Mouse (Mus musculus) hindbrain, embryonic 16.5 days (tissue): ENCODE data around the gene Psmc5. TPM values are rescaled to one million over a fixed set of nuclear protein-coding genes. Genes with fewer than 3 reads are reported as not detected.

Experiments used
- ATAC-seq: fragments of 200-750 bp; cut with Nextera tagmentation; 2 replicates; pipeline ENCODE4 v1.8.0; 2017; ENCODE audit warnings: moderate TSS enrichment, moderate library complexity
- H3K27ac ChIP-seq: fragments of 300-500 bp; sonication (generic); 2 replicates; pipeline ENCODE4 v1.5.1; 2014; ENCODE audit warnings: low read depth, mild to moderate bottlenecking, control low read depth, low read length, moderate library complexity
- H3K27me3 ChIP-seq: fragments of 300-500 bp; sonication (generic); replicated peaks from 2 replicates; pipeline ENCODE4 v1.6.1; 2014; ENCODE audit warnings: low read length; ENCODE audit not compliant: control insufficient read depth, insufficient read depth
- H3K36me3 ChIP-seq: fragments of 300-500 bp; sonication (generic); 2 replicates; pipeline ENCODE4 v1.6.1; 2014; ENCODE audit warnings: mild to moderate bottlenecking, low read length, moderate library complexity, mixed read lengths; ENCODE audit not compliant: control insufficient read depth, insufficient read depth
- H3K4me1 ChIP-seq: fragments of 300-500 bp; sonication (generic); 2 replicates; pipeline ENCODE4 v1.6.1; 2014; ENCODE audit warnings: low read depth, low read length; ENCODE audit not compliant: control insufficient read depth, insufficient read depth
- H3K4me2 ChIP-seq: fragments of 300-500 bp; sonication (generic); 2 replicates; pipeline ENCODE4 v1.6.1; 2014; ENCODE audit warnings: mild to moderate bottlenecking, low read length, control low read depth, moderate library complexity
- H3K4me3 ChIP-seq: fragments of 300-500 bp; sonication (generic); 2 replicates; pipeline ENCODE4 v1.5.1; 2014; ENCODE audit warnings: mild to moderate bottlenecking, low read length, control low read depth, moderate library complexity
- H3K9ac ChIP-seq: fragments of 300-500 bp; sonication (generic); 2 replicates; pipeline ENCODE4 v1.6.1; 2014; ENCODE audit warnings: low read depth, mild to moderate bottlenecking, control low read depth, low read length, moderate library complexity
- H3K9me3 ChIP-seq: fragments of 300-500 bp; sonication (generic); 2 replicates; pipeline ENCODE4 v1.6.1; 2014; ENCODE audit warnings: mild to moderate bottlenecking, low read length, moderate library complexity; ENCODE audit not compliant: control insufficient read depth
- WGBS: fragments of 180-500 bp; shearing (Covaris S2); extraction: QIAGEN DNeasy Blood & Tissue Kit; methylation state at CpG from one replicate; pipeline ENCODE4 v1.1.7; 2014; 5-methylcytosine and 5-hydroxymethylcytosine counted together
- polyA plus RNA-seq: library from polyadenylated mRNA; unstranded; fragments of >200 nt; fragmentation: Nextera tagmentation; extraction: Ambion mirVana; gene quantifications from 2 replicates; pipeline ENCODE4 v1.2.1, GENCODE M21; 2015

Psmc5 gene
- polyA plus RNA-seq, 1 experiment from 2014 or later, result 330 TPM

DNA sequence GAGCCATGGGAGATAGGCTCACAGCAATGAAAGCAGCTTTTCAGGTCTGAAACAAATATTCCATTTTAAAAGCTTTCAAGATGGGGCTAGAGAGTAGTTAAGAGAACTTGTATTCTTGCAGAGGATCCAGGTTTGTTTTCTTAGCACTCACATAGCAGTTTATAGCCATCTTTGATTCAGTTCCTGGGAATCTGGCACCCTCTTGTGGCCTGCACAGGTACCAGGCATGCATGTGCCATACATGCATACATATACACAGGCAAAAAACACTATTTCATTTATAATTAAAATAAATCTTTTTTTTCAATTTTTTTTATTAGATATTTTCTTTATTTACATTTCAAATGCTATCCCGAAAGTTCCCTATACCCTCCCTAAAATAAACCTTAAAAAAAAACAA is 9.1 kb upstream of the Psmc5 start:
- Histone ChIP-seq H3K4me3 (no peak overlapping the region), H3K4me1 (no peaks in the 10 kb centered on the region), H3K9me3 (no peaks in the 10 kb centered on the region), H3K27ac (no peak overlapping the region), H3K9ac (no peak overlapping the region), H3K36me3 (peaks cover 81% of the 10 kb centered on the region), H3K27me3 (no peaks in the 10 kb centered on the region), H3K4me2 (no peak overlapping the region)
- ATAC-seq, result no peak
- 96% methylated on average over 1 of the region's 1 CpGs for WGBS

DNA sequence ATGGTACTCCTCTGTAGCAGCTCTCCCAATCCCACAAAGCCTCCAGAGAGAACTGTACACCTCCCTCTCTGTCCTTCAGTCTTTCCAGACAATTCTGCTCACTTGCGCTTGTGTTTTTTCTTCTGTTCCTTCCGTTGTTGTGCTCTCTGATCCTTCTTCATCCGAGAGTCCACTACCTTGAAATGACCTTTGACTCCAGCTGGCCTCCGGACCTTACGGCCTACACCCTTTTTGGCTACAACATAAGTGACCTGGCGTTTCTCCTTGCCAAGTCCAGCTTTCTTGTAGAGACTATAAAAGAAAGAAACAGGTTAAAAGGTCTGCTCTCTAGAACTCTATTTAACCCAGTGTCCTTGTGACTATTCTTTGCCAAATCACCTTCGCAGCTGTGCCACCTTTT is 6.6 kb upstream of the Psmc5 start:
- Histone ChIP-seq H3K27me3 (no peaks in the 10 kb centered on the region), H3K9ac (no peak overlapping the region), H3K9me3 (no peaks in the 10 kb centered on the region), H3K4me3 (no peak overlapping the region), H3K36me3 (peaks cover 67% of the 10 kb centered on the region), H3K4me1 (no peaks in the 10 kb centered on the region; the same call in 1 of the 2 replicates), H3K4me2 (no peak overlapping the region), H3K27ac (no peak overlapping the region)
- 92% methylated on average over 7 of the region's 7 CpGs for WGBS
- ATAC-seq, result no peak

DNA sequence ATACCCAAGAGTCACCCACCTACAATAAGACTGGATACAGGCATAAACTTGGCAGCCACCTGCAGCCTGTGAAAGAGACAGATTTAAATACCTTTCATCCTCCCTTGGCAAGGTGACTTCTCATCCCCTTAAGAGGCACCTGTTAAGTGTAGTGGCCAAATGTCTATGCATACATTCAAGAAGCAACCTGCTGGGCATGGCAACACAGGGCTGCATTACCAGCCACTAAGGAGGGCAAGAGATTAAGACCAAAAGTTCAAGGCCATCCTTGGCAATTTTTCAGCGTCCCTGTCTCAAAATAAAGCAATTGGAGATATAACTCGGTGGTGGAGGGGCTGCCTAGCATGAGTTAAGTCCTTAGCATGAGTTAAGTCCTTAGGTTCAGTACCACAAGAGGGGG is 1.2 kb upstream of the Psmc5 start:
- no peak for ATAC-seq
- WGBS, result 22% methylated on average over 2 of the region's 2 CpGs
- peak overlapping the region; percentile 79 for H3K4me3 ChIP-seq
- peaks cover 28% of the 10 kb centered on the region for H3K36me3 ChIP-seq
- H3K9me3 ChIP-seq, result no peaks in the 10 kb centered on the region
- no peak overlapping the region for H3K27ac ChIP-seq
- peaks cover 21% of the 10 kb centered on the region for H3K4me1 ChIP-seq
- H3K4me2 ChIP-seq, result peak overlapping the region; percentile 86
- no peaks in the 10 kb centered on the region for H3K27me3 ChIP-seq
- peak overlapping the region; percentile 60 for H3K9ac ChIP-seq

DNA sequence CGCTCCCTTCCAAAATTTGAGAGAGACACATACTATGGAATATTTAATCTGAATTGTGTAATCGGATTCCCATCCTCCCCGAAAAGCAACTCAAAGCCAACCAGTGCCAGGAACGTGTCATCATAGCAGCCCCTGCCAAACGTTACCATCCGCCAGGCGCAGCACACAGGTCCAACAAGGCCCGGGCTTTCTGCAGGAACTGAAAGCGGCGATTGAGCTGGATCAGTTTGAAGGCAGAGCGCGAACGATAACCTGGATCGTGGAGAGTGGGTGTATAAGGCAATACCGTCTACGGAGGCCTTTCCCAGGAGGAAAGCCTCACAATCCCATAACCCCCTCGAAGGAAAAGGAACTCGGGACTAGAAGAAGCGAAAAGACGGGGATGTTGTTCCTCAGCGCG is 780 bp upstream of the Psmc5 start:
- peak overlapping the region; percentile 85 for H3K27ac ChIP-seq
- ATAC-seq, result no peak
- no peaks in the 10 kb centered on the region for H3K27me3 ChIP-seq
- H3K9ac ChIP-seq, result peak overlapping the region; percentile 60
- H3K4me1 ChIP-seq, result peaks cover 21% of the 10 kb centered on the region
- peak overlapping the region; percentile 79 for H3K4me3 ChIP-seq
- peaks cover 24% of the 10 kb centered on the region for H3K36me3 ChIP-seq
- H3K9me3 ChIP-seq, result no peaks in the 10 kb centered on the region
- WGBS, result 3% methylated on average over 22 of the region's 22 CpGs
- H3K4me2 ChIP-seq, result peak overlapping the region; percentile 86

DNA sequence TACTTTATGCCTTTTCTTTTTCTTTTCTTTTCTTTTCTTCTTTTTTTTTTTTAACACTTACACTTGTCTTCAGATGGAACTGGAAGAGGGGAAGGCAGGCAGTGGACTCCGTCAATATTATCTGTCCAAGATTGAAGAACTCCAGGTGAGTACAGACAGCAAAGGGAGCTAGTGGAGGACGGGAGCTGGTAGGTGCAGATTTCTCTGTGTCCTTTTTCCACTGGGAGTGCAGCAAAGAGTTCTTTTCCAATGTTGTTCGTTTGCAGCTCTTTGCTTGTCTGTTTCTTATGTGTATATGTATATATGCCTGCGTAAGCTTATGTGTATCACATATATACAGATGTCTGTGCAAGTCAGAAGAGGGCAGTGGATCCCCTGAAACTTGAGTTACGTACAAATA is 821 bp downstream of the Psmc5 start:
- H3K36me3 ChIP-seq, result peaks cover 12% of the 10 kb centered on the region
- peaks cover 21% of the 10 kb centered on the region for H3K4me1 ChIP-seq
- no peaks in the 10 kb centered on the region for H3K9me3 ChIP-seq
- peak overlapping the region; percentile 79 for H3K4me3 ChIP-seq
- peak overlapping the region; percentile 90 for H3K9ac ChIP-seq
- H3K27me3 ChIP-seq, result no peaks in the 10 kb centered on the region
- no peak for ATAC-seq
- H3K4me2 ChIP-seq, result peak overlapping the region; percentile 79
- no peak overlapping the region for H3K27ac ChIP-seq
- 76% methylated on average over 5 of the region's 5 CpGs for WGBS

DNA sequence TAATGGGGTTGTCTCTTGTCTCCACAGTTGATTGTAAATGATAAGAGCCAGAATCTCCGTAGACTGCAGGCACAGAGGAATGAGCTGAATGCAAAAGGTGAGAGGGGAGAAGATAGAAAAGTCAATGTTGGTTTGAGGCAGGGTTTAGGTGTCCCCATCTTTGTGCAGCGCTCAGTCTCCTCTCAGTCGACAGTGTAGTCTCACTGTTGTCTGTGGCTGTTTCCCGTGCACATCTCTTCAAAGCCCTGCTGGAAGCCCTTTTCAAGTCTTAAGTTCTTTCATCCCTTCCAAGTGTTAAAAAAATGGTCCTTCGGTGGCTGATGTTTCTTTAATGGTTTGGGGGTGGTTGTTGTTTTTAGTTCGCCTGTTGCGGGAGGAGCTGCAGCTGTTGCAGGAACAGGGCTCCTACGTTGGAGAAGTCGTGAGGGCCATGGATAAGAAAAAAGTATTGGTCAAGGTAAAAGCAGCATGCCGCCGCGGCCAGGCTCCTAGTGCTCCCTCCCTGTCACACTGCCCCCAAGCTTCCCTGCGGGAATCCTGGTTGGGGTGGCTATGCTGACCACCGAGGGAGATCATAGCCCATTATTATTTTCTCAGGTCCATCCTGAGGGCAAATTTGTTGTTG is 5.0 kb downstream of the Psmc5 start:
- Histone ChIP-seq H3K4me1 (peaks cover 13% of the 10 kb centered on the region), H3K9ac (no peak overlapping the region), H3K4me3 (no peak overlapping the region), H3K4me2 (no peak overlapping the region), H3K27ac (no peak overlapping the region), H3K9me3 (no peaks in the 10 kb centered on the region), H3K27me3 (no peaks in the 10 kb centered on the region), H3K36me3 (peaks cover 44% of the 10 kb centered on the region)
- no peak for ATAC-seq
- WGBS, result 90% methylated on average over 14 of the region's 14 CpGs

DNA sequence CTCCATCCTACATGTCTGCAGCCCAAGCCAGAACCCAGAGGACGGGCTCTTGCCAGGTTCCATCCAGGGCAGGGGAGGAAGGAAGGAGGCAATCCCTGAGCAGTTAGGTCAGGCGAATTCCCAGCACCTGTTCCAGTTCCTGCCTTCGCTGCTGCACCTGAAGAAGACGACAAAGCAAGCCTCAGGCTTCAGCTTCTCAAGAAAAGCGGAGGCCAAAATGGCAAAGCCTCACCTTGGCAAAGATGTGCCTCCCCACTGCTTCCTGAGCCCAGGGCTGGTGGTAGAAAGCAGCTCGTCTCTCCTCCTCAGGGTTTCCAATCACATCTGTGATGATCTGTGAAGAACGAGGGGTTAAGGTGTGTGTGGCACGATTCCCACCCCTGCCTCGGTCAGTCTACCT is 8.0 kb downstream of the Psmc5 start:
- H3K27ac ChIP-seq, result no peak overlapping the region
- no peaks in the 10 kb centered on the region for H3K9me3 ChIP-seq
- H3K27me3 ChIP-seq, result no peaks in the 10 kb centered on the region
- H3K9ac ChIP-seq, result no peak overlapping the region
- ATAC-seq, result no peak
- peaks cover 11% of the 10 kb centered on the region for H3K4me1 ChIP-seq
- H3K4me3 ChIP-seq, result no peak overlapping the region
- peaks cover 49% of the 10 kb centered on the region for H3K36me3 ChIP-seq
- 92% methylated on average over 9 of the region's 9 CpGs for WGBS
- no peak overlapping the region for H3K4me2 ChIP-seq

DNA sequence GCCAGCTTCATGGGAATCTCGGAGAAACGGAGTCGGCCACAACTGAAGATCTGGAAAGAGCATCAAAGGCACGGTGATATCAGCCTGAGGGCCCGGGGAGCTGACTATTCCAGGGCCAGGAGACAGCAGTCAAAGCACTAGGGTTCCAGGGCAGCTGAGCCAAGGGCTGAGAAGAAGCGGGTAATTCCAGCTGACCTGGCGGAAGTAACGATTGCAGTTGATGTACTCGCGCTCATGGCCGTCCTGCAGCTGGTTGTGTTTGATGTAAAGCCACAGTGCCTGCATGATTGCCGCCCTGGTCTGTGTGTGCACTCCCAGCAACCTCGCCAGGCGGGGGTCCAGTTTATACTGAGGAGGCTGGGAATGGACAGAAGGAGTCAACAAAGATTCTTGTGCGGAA is 9.0 kb downstream of the Psmc5 start:
- ATAC-seq, result no peak
- Histone ChIP-seq H3K27ac (no peak overlapping the region), H3K4me3 (no peak overlapping the region), H3K36me3 (peaks cover 49% of the 10 kb centered on the region), H3K9me3 (no peaks in the 10 kb centered on the region), H3K4me1 (peaks cover 15% of the 10 kb centered on the region), H3K4me2 (no peak overlapping the region), H3K27me3 (no peaks in the 10 kb centered on the region), H3K9ac (no peak overlapping the region)
- WGBS, result 90% methylated on average over 15 of the region's 15 CpGs

DNA sequence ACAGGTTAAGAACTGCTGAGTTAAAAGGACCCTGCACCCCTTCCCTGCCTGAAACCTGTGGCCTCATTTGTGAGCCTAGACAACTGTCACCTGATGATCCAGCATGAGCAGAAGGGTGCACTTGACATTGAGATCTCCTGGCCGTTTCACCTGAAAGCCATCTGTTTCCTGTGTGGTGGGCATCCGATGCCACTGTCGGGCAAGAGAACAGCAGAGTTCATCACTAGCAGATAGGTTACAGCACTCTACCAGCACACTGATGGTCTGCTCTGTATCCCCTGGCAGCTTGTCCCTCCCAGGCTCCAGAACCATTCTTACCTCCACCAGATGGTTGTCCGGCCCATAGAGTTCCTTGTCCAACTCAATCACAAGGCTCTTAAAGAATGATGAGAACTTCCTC is 9.6 kb downstream of the Psmc5 start:
- Histone ChIP-seq H3K9ac (no peak overlapping the region), H3K4me2 (no peak overlapping the region), H3K36me3 (peaks cover 49% of the 10 kb centered on the region), H3K4me1 (peaks cover 15% of the 10 kb centered on the region), H3K9me3 (no peaks in the 10 kb centered on the region), H3K4me3 (no peak overlapping the region), H3K27me3 (no peaks in the 10 kb centered on the region), H3K27ac (no peak overlapping the region)
- 93% methylated on average over 4 of the region's 4 CpGs for WGBS
- ATAC-seq, result no peak

DNA sequence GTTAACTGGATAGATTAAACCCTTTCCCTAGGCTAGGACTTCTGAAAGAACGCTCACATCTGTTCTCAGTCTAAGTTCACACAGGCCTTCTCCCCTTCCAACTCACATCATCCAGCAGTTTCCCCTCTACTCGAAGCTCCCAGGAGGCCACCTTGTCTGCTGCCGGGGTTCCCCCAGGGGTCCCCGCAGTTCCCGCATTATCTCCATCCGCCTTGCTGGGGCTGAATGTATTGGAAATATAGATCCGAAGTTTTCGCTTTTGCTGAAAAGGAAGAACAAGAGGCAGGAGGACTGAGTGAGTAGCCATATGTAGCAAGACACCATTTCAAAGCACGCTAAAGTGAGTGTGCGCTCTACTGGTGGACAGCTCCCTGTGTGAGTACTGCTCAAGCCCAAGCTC is 10.5 kb downstream of the Psmc5 start:
- peaks cover 47% of the 10 kb centered on the region for H3K36me3 ChIP-seq
- no peak overlapping the region for H3K4me2 ChIP-seq
- WGBS, result 92% methylated on average over 10 of the region's 10 CpGs

More for the DNA sequence above, 10.5 kb downstream of the Psmc5 start:
- Histone ChIP-seq H3K9me3 (no peaks in the 10 kb centered on the region), H3K4me3 (no peak overlapping the region), H3K27me3 (no peaks in the 10 kb centered on the region), H3K9ac (no peak overlapping the region), H3K4me1 (peaks cover 20% of the 10 kb centered on the region), H3K27ac (no peak overlapping the region)
- no peak for ATAC-seq
